Mouse (Mus musculus): ENCODE data around the gene Hoxa9.

DNA sequence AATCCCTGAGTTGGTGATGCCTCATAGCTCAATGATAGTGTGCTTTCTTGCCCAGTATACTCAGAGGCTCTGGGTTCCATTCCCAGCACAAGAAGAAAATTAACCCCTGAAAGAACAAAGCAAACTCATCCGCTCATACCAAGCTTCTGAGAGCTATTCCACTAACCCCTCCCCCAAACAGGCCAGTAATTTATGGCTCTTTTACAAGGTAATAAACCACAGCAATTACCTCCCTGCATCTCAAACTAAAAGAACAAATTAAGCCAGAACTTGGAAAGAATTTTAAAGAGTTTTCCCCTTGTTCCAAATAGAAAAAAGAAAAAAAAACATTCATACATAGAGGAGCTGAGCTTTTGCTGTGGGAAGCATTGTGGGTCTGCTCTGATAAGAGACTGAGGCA lies 48.1 kb downstream of the Hoxa9 start:
- TF ChIP-seq NANOG (IDR thresholded peaks at IDR 0.05; ENCODE audit: borderline replicate concordance, low read length) (no peak), CTCF (conservative IDR thresholded peaks at IDR 0.05; ENCODE audit: low read length) (no peak)
